In genomic region chr7:109230806-109231205, GRCm38 (mm10) we compare ENCODE assay signal across 8 mouse cellular contexts. TPM values are rescaled to one million over a fixed set of nuclear protein-coding genes. Genes with fewer than 3 reads are reported as not detected.
A peak's percentile ranks its signal among the peaks of the same experiment; 100 is the strongest.
DNase-seq lines count a peak whose midpoint lies in the region; TF ChIP-seq lines count a peak whose summit lies in the region.

No protein-coding gene starts in this region.

- peaks cover 4% of the 10 kb centered on the region; the same call in 1 of the 2 replicates for H3K4me1 ChIP-seq in E14TG2a.4 (replicated peaks; ENCODE audit: low read depth, low read length)
- H3K4me1 ChIP-seq in olfactory bulb, adult 2 months (ENCODE audit: control insufficient read depth, insufficient read depth, low read length): peaks cover 4% of the 10 kb centered on the region; the same call in 1 of the 2 replicates

- no peaks in the 10 kb centered on the region for H3K9me3 ChIP-seq in E14TG2a.4 (ENCODE audit: low read length)

- H3K4me3 ChIP-seq in E14TG2a.4 (replicated peaks; ENCODE audit: low read length): no peak overlapping the region
- H3K4me3 ChIP-seq in olfactory bulb, adult 2 months (ENCODE audit: insufficient read depth, low read depth, low read length): no peak overlapping the region

- WGBS in olfactory bulb, adult 2 months: 7% methylated on average over 2 of the region's 2 CpGs

- peak; percentile 97 for TF ChIP-seq CTCF in E14TG2a.4 (conservative IDR thresholded peaks at IDR 0.05; ENCODE audit: low read length)
- peak; percentile 36 for TF ChIP-seq CTCF in olfactory bulb, adult 2 months (IDR thresholded peaks at IDR 0.05; ENCODE audit: insufficient read depth, low read depth, low read length)

- intact Hi-C loops in heart, postnatal 36 days (cut with DNase I): loop anchor here (2.0 kb wide), 1 partner anchor 194 kb away; no protein-coding TSS in a partner anchor

- no peak overlapping the region for H3K27ac ChIP-seq in olfactory bulb, adult 2 months (ENCODE audit: insufficient read depth, low read depth, low read length)

- no peaks in the 10 kb centered on the region for H3K36me3 ChIP-seq in E14TG2a.4 (ENCODE audit: insufficient read depth, low read length)

- H3K27me3 ChIP-seq in E14TG2a.4 (ENCODE audit: insufficient read depth, low read length): peaks cover 6% of the 10 kb centered on the region; the same call in 1 of the 2 replicates

- DNase-seq in adrenal gland, postnatal 10 days: peak; percentile 82
- DNase-seq in embryo, embryonic 9.5 days (ENCODE audit: extremely low spot score): peak; percentile 65
- peak; percentile 51 to 61 for DNase-seq in heart, postnatal 36 days
- DNase-seq in layer of hippocampus, adult 11-12 months (ENCODE audit: low spot score): peak; percentile 78
- DNase-seq in lung, adult 18-20 months: peak; percentile 24 to 48
- DNase-seq in thymus, postnatal 25 days: peak; percentile 64

- no peak for TF ChIP-seq POLR2A in olfactory bulb, adult 2 months (IDR thresholded peaks at IDR 0.05; ENCODE audit: insufficient read depth, low read depth, low read length)

RNA-seq across cellular contexts. Expression of gene Lmo1, which starts 55.8 kb away (rescaled TPM):
- 10 to 100 TPM in 1 of 2 experiments, 1 to 10 TPM in 1; 8.1 to 12.5 TPM for total RNA-seq in adrenal gland, postnatal 10 days (2021)
- total RNA-seq in heart, postnatal 36 days (2021): 1 to 10 TPM; 2.4 to 3.1 TPM
- polyA plus RNA-seq in olfactory bulb, adult 2 months (2012; ENCODE audit: insufficient read depth, insufficient read length, low replicate concordance, missing spikeins): not detected in 2 replicates
